Mouse (Mus musculus) hindlimb bud, embryonic 11.5 days (tissue): ENCODE measurements around the gene Lrrk1.

Experiments
- DNase-seq: peaks from one replicate; pipeline ENCODE4 v3.0.0-alpha.2; 2012; ENCODE audit warnings: low read depth, low spot score; ENCODE audit errors: extremely low spot score

Gene Lrrk1

GRCm38 (mm10) chr7:66387813-66388521, at the start of gene Lrrk1:
TSS of gene Lrrk1 (minus strand) at chr7:66388350.
- no peak for DNase-seq

GRCm38 (mm10) chr7:66434453-66434935, 46.3 kb upstream of the Lrrk1 start:
- DNase-seq: no peak

DNA sequence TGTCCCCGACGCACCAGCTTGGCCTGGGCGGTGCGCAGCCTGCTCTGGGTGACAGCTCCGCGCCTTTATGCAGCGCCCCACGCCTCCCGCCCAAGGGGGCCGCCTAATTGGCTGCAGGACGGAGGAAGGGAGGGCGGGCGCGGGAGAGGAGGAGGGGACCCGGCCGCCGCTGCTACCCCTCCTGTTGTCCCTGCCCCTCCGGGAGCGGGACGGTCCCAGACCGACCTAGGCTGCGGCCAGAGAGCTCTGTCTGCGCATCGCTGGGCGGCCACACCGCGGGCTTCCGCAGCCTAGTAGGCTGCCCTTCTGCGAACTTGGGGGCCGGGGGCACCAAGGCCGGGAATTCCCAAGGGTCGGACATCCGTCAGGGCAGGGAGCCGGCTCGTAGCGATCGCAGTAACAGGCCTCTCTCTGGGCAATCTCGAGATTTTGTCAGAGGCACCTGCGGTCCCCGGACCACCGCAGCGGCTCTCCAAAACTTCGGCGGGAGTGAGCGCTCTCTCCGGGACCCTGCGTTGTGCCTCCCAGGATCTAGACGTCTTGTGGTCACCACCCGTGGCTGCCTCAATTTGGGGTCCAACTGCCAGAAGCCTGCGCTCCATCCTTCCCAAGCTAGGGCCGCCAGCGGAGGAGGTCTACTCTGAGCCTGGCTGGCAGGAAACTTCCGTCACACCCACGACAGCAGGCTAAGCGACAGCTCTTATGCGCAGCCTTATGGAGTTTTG, 39.4 kb upstream of the Lrrk1 start, which contains the start of gene Aldh1a3:
TSS of gene Aldh1a3 (minus strand) at position 81 of the 725 bp plus-strand sequence.
- DNase-seq: no peak

- no peak for DNase-seq
Measured at GRCm38 (mm10) chr7:66427053-66427436, 38.9 kb upstream of the Lrrk1 start.

DNA sequence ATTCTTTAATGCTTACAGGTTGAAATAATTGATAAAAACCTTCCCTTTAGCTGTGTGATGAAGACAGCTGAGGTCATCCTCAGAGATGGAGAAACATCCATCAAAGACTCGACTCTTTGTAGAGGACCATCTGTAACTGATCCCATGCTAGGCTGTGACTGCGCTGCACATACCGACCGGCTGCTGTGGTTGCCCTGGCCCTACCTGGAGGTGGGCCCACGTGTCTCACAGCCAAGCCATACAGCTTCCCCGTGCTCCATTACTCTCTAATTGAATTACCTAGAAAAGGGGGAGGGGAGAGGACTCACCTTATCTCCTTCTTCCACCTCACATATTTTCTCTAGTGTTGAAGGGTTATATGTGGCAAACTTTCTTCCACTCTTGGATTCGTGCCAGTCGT, 33.8 kb upstream of the Lrrk1 start:
- DNase-seq: no peak

DNA sequence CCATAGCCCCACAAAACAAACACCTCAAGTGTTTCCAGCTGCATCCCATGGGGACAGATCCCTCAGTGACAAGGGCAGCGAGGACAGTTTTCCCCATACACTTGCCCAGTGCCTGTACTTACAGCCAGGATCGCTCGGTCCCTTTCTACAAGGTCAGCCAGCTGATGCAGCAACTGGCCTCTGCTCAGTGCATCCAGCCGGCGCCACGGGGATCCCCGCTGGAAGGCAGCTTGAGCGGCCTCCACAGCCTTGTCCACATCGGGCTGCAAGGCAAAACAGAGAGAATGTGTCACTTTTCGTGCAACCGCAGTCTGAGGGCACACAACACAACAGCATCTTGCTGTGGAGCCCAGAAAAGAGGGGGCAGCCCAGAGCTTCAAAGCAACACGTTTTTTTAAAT, 30.8 kb upstream of the Lrrk1 start:
- DNase-seq: no peak

DNA sequence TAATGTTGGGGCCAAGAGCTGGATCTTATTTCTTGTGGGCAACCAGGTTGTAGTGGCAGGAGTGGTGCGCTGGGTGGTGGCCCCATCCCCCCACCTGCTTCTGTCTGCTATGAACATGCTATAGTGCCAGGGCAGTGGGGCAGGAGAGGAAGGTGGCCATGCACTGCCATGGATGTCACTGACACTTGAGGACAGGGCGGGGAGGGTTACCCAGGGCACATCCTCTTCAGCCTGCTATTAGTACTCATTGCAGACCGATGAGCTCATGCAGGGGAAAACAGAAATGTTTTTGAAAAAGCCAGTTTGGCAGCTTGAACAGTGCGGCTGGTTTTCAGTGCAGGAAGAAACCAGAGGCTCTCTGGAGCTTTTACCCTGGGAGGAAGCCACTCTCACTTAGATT, 28.7 kb upstream of the Lrrk1 start:
- no peak for DNase-seq

DNA sequence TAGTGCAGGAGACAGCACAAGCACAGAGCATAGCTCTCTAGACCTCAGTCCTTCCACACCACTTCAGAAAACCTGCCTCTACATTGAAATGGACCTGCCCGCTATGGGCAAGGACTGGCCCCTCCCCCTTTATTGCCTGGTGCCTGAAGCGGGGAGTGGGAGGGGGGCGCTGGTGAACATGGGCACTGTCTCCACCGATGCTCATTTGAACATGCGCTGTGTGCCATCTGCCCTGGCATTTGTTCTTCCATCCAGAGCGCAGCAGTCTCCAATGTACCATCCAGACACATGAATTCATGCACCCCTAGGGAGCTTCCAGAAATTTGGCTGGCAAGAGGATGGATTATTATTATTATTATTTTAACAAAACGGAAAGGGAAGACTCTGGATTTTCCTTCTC, 24.9 kb upstream of the Lrrk1 start:
- no peak for DNase-seq

DNA sequence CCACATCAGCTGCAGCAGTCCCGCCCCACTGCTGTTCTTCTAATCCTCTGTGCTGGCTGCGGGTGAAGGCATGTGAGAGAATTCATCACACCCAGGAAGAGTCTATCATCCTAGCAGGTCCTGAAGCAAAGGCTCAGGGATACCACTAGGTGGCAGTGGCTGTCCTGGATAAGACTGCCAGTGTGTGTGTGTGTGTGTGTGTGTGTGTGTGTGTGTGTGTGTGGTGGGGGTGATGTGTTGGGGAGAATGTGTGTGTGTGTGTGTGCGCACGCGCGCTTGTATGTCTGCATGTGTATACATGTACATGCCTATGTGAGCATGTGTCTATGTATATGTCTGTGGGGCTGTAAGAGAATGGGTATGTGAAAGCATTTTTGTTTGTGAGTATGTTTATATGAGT, 21.3 kb upstream of the Lrrk1 start:
- no peak for DNase-seq

- DNase-seq: no peak
Measured at GRCm38 (mm10) chr7:66406971-66407370, 18.8 kb upstream of the Lrrk1 start.

DNA sequence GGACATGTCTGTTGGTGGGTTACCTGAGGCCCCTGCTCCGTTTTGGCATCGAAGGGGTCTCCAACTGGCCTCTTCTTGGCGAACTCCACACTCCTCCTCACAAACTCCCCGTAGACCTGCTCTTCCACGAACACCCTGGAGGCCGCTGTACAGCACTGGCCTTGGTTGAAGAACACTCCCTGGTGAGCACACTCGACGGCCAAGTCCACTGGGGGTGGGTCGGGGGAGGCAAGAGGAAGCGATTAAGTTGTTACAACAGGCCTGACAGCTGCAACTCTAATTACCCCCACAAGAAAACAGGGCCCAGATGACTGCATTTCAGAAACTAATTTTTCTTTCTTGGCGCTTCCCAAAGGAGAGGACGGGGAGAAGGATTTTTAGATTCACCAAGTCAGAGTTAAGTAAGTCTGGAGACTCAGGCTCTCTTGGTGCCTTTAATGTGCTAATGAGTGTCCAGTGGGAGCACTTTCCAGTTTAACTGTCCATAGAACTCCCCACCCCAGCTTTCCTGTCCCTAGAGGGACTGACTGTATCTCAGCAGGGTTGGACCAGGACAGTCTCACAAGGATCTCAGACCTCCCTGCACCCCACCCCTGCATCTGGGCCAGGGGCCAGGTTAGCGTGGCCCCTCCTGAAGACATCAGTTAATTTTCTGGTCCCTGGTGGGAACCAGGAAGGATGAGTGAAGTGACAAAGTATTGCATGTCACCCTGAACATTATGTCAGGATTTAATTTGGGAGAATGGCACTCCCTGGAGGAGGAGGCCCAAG, 18.0 kb upstream of the Lrrk1 start:
- no peak for DNase-seq

DNA sequence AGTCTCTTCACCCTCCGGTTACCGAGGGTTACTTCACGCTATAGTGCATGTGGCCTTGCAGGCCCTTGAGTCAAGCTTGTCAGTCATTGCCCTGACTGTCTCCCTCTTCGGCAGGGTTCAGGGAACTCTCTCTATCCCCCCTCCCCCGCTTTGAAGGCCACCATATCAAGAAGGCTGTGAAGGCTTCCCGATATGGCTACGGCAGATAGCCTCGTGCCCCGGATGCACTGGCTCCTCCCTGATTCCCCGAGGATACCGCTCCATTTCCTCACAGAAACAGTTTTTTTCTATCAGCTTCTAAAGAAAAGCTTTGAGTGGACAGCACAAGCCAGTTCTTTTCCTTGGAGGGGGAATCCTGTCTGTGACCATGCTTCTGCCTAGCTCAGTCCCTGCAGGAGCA, 17.4 kb upstream of the Lrrk1 start:
- no peak for DNase-seq

DNA sequence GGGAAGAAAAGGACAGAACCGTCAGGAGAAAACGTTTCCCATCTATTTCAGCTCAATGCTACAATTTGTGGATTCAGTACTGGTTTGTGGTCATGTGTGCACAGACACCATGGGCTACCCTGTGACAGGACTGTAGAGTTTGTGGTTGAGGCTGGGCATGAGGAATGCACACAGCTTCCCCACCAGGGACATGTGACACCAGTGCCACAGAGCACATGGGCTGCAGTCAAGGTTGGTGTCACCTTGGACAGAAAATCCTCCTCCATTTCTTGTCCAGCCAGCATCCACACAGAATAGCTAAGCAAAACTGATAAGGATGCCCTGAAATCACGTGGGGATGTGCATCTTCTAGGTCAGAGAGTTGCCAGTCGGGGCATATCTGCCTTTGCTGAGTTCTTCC, 16.7 kb upstream of the Lrrk1 start:
- no peak for DNase-seq

- DNase-seq: no peak
Measured at GRCm38 (mm10) chr7:66404141-66404540, 16.0 kb upstream of the Lrrk1 start.

DNA sequence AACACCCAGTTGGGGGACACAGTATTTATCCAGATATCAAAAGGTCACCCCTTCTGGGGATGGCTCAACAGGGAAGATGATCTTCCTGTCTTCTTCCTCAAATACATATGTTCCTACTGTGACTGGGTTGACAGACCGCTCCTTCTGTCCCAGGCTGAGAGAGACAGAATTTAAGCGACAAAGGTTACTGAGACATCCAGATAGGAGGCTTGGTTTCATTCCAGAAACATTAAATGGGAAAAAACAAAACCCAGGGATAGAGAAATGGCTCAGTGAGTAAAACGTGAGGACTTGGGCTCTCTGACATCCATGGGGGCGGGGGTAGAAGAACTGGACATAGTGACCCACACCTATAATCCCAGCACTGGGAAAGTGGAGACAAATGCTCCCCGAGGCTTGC, 14.7 kb upstream of the Lrrk1 start:
- DNase-seq: no peak

- no peak for DNase-seq
Measured at GRCm38 (mm10) chr7:66401605-66402004, 13.5 kb upstream of the Lrrk1 start.

DNA sequence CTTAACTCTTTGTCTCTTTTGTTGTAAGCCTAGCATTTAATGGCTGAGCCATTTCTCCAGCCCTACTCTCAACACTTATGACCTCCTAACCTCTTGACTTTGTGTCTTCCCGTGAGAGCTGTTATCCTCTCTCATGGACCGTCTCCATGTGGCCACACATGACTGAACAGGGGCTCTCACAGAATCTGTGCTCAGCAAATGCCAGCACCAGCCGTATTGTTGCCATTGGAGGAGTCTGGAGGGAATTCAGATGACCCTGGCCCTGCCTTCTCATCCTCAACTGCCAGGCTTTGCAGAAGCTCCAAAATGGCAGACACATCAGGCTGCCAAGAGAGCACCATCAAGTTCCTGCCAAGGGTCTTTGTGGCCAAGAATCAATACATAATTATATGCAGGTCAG, 9.1 kb upstream of the Lrrk1 start:
- no peak for DNase-seq

- DNase-seq: peak; percentile 69
Measured at GRCm38 (mm10) chr7:66388621-66389532, 727 bp upstream of the Lrrk1 start.

- DNase-seq: no peak
Measured at GRCm38 (mm10) chr7:66387419-66387812, 734 bp downstream of the Lrrk1 start.

- no peak for DNase-seq
Measured at GRCm38 (mm10) chr7:66386411-66386810, 1.7 kb downstream of the Lrrk1 start.

GRCm38 (mm10) chr7:66385826-66386225, 2.3 kb downstream of the Lrrk1 start:
- DNase-seq: no peak
